Mouse (Mus musculus) T-helper 1 cell (primary cell): ENCODE data around the gene Arhgef10l.
"Not testable (repeated sequence)": the region's sequence is repeated elsewhere in the genome, so short reads cannot be mapped to it uniquely, and the experiment has no call there.

Experiments
- in situ Hi-C: fragments of 300-600 bp; cut with MboI, MseI; formaldehyde crosslinking; loops from one replicate; pipeline ENCODE4 v1.15.1; 2025; ENCODE audit warnings: high pct_unique_total_duplicates

Arhgef10l gene

GRCm38 (mm10) chr4:140579149-140579548, 86.7 kb downstream of the Arhgef10l start:
- in situ Hi-C loops, result no loop called here

GRCm38 (mm10) chr4:140576628-140577027, 89.2 kb downstream of the Arhgef10l start:
- in situ Hi-C loops, result no loop called here

DNA sequence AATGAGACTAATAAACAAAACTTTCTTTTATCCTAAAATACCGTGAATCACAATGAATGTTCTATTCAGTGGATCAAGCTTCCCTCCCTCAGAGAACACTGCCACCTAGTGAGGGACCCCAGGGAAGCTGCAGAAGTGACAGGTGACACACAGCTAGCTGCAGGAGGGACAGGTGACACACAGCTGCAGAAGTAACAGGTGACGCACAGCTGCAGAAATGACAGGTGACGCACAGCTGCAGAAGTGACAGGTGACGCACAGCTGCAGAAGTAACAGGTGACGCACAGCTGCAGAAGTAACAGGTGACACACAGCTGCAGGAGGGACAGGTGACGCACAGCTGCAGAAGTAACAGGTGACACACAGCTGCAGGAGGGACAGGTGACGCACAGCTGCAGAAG, 90.9 kb downstream of the Arhgef10l start:
- in situ Hi-C loops, result loop anchor here (5.0 kb wide), 1 partner anchor 92 kb away; the partner anchor contains the start of gene Arhgef10l

GRCm38 (mm10) chr4:140572376-140572775, 93.4 kb downstream of the Arhgef10l start:
- in situ Hi-C loops, result loop anchor here (5.0 kb wide), 1 partner anchor 95 kb away; the partner anchor contains the start of gene Arhgef10l

GRCm38 (mm10) chr4:140569394-140569793, 96.4 kb downstream of the Arhgef10l start:
- in situ Hi-C loops, result no loop called here

- in situ Hi-C loops, result no loop called here
Measured at GRCm38 (mm10) chr4:140567911-140568480, 97.8 kb downstream of the Arhgef10l start.

GRCm38 (mm10) chr4:140566785-140567184, 99.0 kb downstream of the Arhgef10l start:
- in situ Hi-C loops, result no loop called here

GRCm38 (mm10) chr4:140564459-140564858, 101.4 kb downstream of the Arhgef10l start:
- in situ Hi-C loops, result not testable (repeated sequence)

GRCm38 (mm10) chr4:140562461-140563178, 103.2 kb downstream of the Arhgef10l start:
- in situ Hi-C loops, result no loop called here

DNA sequence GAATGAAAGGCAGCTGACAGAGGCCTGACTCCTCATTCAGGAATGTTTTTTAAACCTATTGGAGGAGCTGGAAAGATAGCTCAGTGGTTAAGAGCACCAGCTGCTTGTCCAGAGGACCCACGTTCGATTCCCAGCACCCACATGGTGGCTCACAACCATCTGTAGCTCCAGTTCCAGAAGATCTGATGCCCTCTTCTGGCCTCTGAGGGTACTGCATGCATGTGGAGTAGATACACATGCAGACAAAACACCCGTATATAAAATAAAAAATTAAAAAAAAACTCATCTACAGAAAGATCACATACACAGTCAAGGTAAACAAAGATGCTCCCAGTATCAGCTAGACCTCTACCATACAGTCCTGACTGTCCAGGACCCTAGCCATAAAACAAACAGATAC, 104.1 kb downstream of the Arhgef10l start:
- in situ Hi-C loops, result no loop called here

DNA sequence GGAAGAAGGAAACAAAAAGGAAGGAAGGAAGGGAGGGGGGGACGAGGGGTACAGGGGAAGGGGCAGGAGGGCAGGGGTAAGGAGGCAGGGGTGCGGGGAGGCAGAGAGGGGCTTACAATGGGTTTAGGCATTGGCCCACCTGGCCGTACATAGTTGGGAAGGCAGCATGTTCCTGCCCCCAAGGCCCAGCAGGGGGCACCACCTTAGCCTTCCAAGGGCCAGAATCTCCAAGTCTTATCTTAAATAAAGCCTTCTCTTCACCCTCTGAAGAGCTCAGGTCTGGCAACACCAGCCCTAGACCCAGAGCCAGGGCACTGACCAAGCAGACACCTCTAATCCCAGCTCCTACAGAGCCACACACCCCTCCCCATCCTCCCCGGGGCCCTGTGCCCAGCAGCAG, 106.0 kb downstream of the Arhgef10l start:
- in situ Hi-C loops, result loop anchor here (10.0 kb wide), 1 partner anchor 105 kb away; the partner anchor contains the start of gene Arhgef10l

- in situ Hi-C loops, result loop anchor here (10.0 kb wide), 1 partner anchor 107 kb away; the partner anchor contains the start of gene Arhgef10l
Measured at GRCm38 (mm10) chr4:140558193-140558592, 107.6 kb downstream of the Arhgef10l start.

DNA sequence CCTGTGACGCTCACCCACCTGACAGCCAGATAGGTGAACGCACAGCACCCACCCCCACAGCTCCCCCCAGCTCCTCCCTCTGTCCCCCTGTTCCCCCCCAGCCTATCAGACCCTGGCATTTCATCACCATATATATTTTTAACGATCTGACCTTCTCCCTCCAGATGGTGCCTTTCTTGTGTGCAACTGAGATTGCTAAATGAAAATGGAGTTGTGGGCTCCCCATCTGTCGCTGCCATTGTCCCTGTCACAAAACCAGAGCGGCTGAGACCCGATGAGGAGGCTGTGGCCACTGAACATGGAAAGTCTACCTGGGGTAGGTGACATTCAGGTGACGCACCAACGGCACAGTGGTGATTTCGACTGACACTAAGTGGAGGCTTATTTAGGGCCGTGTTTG, 109.3 kb downstream of the Arhgef10l start:
- in situ Hi-C loops, result loop anchor here (10.0 kb wide), 1 partner anchor 108 kb away; the partner anchor contains the start of gene Arhgef10l

- in situ Hi-C loops, result loop anchor here (10.0 kb wide), 1 partner anchor 110 kb away; the partner anchor contains the start of gene Arhgef10l
Measured at GRCm38 (mm10) chr4:140555273-140555672, 110.5 kb downstream of the Arhgef10l start.

DNA sequence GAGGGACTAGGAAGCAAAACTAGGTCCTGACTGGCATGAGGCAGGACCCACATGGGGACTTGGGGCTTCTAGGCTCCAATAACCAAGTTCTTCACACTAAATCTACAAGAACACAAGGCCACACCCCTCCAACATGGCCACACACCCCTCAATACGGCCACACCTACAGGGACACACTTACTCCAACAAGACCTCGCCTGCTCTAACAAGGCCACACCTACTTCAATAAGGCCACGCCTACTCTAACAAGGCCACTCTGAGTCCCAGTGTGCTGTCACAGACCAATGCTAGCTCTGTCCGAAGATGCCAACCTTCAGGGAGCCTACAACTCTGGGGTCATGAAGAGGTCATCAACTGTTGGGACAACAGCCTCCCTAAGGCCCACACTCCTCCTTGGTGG, 111.3 kb downstream of the Arhgef10l start:
- in situ Hi-C loops, result loop anchor here (10.0 kb wide), 1 partner anchor 110 kb away; the partner anchor contains the start of gene Arhgef10l

DNA sequence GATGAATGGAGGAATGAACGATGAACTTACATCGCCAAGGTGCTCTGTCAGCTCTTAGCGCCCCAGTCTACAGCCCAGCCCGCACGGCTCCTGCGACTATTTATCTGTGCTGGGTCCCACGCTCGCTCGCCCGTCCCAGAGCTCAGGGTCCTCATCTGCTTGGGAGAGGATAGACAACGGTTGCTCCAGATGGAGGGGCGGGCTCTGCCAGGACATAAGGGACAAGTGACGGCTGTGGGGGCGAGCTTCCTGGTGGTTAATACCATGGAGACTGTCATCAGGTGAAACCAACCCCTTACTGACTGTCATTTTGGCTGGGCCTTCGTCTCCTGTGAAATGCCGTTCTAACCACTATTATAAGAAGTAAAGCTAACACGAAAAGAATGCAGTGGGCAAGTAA, 114.0 kb downstream of the Arhgef10l start:
- in situ Hi-C loops, result loop anchor here (10.0 kb wide), 1 partner anchor 113 kb away; the partner anchor contains the start of gene Arhgef10l

- in situ Hi-C loops, result loop anchor here (10.0 kb wide), 1 partner anchor 114 kb away; the partner anchor contains the start of gene Arhgef10l
Measured at GRCm38 (mm10) chr4:140550670-140551069, 115.1 kb downstream of the Arhgef10l start.

DNA sequence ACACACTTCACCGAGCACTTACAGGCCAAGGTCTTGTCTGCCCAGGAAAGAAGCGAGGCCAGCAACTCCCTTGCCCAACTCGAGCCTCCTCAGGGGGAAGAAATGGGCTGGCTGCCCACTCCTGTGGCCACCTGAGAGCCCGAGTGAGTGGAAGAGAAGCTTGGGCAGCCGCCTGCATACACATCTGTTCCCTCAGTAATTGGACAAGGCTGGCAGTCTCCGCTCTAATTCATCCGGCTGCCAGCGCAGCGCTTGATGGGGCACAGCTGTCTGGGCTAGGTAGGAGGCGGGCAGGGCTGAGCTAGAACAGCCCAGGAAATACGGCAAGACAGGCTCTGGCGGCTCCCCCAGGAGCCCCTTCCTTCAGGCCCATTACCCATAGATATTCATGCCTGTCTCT, 115.8 kb downstream of the Arhgef10l start:
- in situ Hi-C loops, result loop anchor here (10.0 kb wide), 1 partner anchor 115 kb away; the partner anchor contains the start of gene Arhgef10l

GRCm38 (mm10) chr4:140547488-140547887, 118.3 kb downstream of the Arhgef10l start:
- in situ Hi-C loops, result no loop called here

DNA sequence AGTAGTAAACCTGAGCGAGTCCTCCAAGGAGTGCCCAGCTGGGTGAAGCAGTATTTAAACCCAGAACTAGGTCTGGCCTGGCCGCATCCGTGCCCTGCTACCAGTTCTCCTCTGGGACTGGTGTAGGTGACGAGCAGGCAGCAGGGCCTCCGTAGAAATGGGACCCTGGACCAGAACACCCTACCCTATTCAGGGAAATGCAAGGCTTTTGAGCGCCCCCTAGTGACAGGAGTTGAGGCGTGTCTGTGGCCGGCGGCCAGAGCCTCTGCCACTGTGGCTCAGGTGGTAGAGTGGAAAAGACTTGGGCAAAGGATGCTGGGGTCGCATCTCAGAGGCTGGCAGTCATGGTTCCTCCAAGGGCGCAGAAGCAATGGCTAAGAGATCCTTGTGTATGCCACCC, 126.7 kb downstream of the Arhgef10l start:
- in situ Hi-C loops, result no loop called here

DNA sequence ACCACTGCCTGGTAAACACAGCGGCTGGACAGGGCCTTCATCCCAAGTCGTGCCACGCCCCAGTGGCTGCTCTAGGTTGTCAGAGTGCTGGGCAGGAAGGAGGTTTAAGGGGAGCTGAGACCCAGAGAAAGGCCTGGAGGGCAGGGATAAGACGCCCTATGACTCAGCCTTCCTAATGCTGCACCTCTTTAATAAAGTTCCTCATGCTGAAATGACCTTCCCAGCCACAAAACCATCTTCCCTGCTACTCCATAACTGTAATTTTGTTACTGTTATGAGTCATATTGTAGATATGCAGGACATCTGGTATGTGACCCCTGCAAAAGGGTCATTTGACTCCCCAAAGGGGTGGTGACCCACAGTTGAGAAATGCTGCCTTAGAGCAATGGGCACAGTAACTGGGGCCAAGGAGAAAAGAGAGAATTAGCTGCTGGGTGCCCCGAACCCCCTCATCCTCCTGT, 128.2 kb downstream of the Arhgef10l start:
- in situ Hi-C loops, result no loop called here

DNA sequence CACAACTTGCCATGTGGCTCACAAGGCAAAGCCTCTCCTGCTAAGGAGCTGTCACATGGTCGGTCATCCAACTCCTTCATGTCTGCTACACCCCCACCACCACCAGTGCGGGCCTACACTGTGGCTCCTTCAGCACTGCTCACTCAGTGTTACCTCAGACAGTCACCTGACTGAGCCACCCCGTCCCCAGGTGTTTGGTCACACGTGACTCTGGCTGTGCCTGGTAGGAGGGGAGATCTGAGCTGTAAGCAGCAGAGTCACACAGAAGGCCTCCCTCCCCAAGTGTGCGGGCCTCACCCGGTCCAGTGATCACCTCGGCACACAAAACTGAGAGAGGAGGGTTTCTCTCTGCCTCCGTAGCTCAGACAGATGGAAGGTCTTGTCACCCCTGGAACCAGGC, 130.5 kb downstream of the Arhgef10l start:
- in situ Hi-C loops, result no loop called here
